Mouse (Mus musculus) adrenal gland, adult 18-20 months (tissue): ENCODE measurements at regions not wholly inside any gene's neighbourhood (a gene's known extent, or its start where the extent isn't known, plus 50 kb on each side); places are given as distances from the start of the nearest gene placed in this dataset.
A peak's percentile ranks its signal among the peaks of the same experiment; 100 is the strongest.

ENCODE experiments used
- DNase-seq, 2 experiments: peaks; one replicate each; pipeline ENCODE4 v3.0.0; 2021 to 2022; ENCODE audit warnings: low spot score in 2 of 2

- DNase-seq, result no peak
These were observed 159.7 kb downstream of the Gpat3 start for GRCm38 (mm10) chr5:101005216-101005615.

DNA sequence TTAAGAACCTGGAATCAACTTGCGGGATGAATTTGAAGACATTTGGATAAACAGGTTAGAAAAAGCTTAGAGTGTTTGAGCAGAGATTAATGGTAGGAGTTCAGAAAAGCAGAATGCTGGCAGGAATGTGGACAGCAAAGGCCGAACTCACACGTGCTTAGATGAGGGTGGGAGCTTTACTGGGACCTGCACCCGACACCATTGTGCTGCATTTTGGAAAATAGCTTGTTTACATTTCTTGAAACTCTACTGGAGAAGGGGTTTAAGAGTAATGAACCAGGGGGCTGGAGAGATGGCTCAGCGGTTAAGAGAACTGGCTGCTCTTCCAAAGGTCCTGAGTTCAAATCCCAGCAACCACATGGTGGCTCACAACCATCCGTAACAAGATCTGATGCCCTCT, 154.9 kb downstream of the Gpat3 start:
- DNase-seq, result no peak

GRCm38 (mm10) chr5:100992365-100992764, 146.9 kb downstream of the Gpat3 start:
- no peak for DNase-seq

DNA sequence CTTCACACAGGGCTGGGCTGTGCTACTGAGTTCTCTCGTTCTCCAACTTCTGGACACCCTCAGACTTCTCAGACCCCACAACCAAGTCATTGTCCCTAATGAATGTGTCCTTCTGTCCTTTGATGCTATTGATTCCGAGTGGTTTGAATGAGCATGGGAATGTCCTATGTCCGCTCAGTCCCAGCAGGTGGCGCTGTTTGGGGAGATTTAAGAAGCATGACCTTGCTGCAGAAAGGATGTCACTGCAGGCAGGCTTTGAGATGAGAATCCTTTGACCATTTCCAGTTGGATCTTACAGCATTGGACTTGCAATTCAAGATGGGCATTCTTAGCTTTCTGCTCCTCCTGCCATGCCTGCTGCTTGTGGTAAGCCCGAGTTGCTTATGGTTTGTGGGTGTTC, 146.1 kb downstream of the Gpat3 start:
- DNase-seq, result peak; percentile 35 to 49

GRCm38 (mm10) chr5:100982573-100982936, 137.0 kb downstream of the Gpat3 start:
- no peak for DNase-seq

- DNase-seq, result no peak
These were observed 136.5 kb downstream of the Gpat3 start for GRCm38 (mm10) chr5:100981849-100982572.

GRCm38 (mm10) chr5:100976736-100977135, 131.2 kb downstream of the Gpat3 start:
- no peak for DNase-seq

GRCm38 (mm10) chr5:100951210-100951609, 105.7 kb downstream of the Gpat3 start:
- DNase-seq, result no peak
